Mouse (Mus musculus) G1E (cell line): ENCODE results near the gene Ntf3.

ENCODE experiments used
- CTCF ChIP-seq: IDR thresholded peaks from 2 replicates; pipeline ENCODE4 v1.5.1; 2012; ENCODE audit warnings: low read depth, low read length, inconsistent platforms, mixed read lengths
- TAL1 ChIP-seq: conservative IDR thresholded peaks from 2 replicates; pipeline ENCODE4 v1.6.1; 2012; ENCODE audit warnings: low read depth, low read length, inconsistent platforms, mixed read lengths

DNA sequence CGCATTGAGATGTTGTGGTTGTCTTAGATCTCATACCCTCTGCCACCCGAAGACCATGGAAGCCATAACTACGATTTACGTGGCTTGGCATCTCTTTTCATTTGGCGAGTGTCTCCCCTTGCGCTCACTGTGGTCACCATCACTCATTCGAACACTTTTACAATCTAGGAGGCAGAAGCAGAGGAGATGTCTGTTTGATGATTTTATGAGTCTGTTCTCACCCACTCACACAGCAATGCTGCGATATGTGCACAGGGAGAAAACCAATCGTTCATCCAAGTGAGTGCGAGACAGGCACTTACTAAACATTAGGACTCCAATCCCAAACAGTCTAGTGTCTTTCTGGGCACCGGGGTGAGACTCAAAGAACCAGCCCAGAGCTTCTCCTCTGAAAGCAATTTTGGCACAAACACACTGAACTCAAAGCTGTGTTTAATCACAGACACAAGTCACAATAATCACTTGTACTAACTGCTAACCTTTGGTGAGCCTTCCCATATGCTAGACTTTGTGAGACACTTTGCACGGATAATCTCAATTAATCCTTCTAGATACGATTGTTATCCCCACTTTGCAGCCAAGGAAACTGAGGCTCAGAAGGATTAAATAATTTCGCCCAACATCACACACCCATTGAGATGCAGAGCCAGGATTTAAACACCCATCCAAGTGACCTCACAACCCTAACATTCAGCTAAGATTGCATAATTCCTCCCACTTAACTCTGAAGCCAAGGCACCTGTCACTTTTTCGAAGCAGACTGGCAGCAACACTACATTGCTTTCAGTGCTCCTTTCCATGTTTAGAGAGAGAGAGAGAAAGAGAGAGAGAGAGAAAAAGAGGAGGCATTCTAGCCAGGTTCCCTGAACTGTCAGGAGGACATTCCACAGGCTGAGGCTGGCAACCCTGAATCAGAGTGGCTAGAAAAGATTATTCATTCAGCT lies 55.5 kb downstream of the Ntf3 start:
- TF ChIP-seq CTCF (no peak), TAL1 (no peak)
